Mouse (Mus musculus) ES-E14 (cell line): ENCODE measurements around the gene Prdx6. TPM values are rescaled to one million over a fixed set of nuclear protein-coding genes. Genes with fewer than 3 reads are reported as not detected.
A peak's percentile ranks its signal among the peaks of the same experiment; 100 is the strongest.

Source experiments
- DNase-seq: peaks from one replicate; pipeline ENCODE4 v3.0.0-alpha.2; 2013; ENCODE audit warnings: low read depth, low spot score
- H3K27ac ChIP-seq: 2 replicates; pipeline ENCODE4 v1.5.1; 2012; ENCODE audit warnings: low read depth, mild to moderate bottlenecking, low read length, moderate library complexity, mixed read lengths; ENCODE audit not compliant: poor library complexity, insufficient read depth, severe bottlenecking
- H3K36me3 ChIP-seq: 2 replicates; pipeline ENCODE4 v1.6.1; 2012; ENCODE audit warnings: mild to moderate bottlenecking, low read length, moderate library complexity, mixed read lengths; ENCODE audit not compliant: control insufficient read depth, poor library complexity, insufficient read depth, severe bottlenecking
- H3K4me1 ChIP-seq, 2 experiments: fragments of 150-350 bp in 1 of 2; sonication (generic) in 1 of 2; 2 replicates each; pipeline ENCODE4 v1.6.1; 2012; ENCODE audit warnings: low read length in 2 of 2, mild to moderate bottlenecking in 1 of 2, mixed read lengths in 1 of 2; ENCODE audit not compliant: control insufficient read depth in 2 of 2, insufficient read depth in 2 of 2, poor library complexity in 1 of 2
- H3K4me3 ChIP-seq, 2 experiments: fragments of 150-350 bp in 1 of 2; sonication (generic) in 1 of 2; 2 replicates each; pipeline ENCODE4 v1.5.1; 2012; ENCODE audit warnings: low read length in 2 of 2, low read depth in 1 of 2, mild to moderate bottlenecking in 1 of 2, mixed read lengths in 1 of 2; ENCODE audit not compliant: insufficient read depth in 1 of 2, poor library complexity in 1 of 2, severe bottlenecking in 1 of 2
- H3K9ac ChIP-seq: 2 replicates; pipeline ENCODE4 v1.6.1; 2012; ENCODE audit warnings: low read depth, mild to moderate bottlenecking, low read length, mixed read lengths; ENCODE audit not compliant: poor library complexity, insufficient read depth, severe bottlenecking
- H3K9me3 ChIP-seq: fragments of 150-350 bp; sonication (generic); 2 replicates; pipeline ENCODE4 v1.6.1; 2012; ENCODE audit warnings: low read depth, mild to moderate bottlenecking, low read length; ENCODE audit not compliant: control insufficient read depth, insufficient read depth
- CHD2 ChIP-seq: IDR thresholded peaks from 2 replicates; pipeline ENCODE4 v1.6.1; 2014; ENCODE audit warnings: mild to moderate bottlenecking, low read depth, low read length, inconsistent platforms
- HCFC1 ChIP-seq: IDR thresholded peaks from 2 replicates; pipeline ENCODE4 v1.6.1; 2012; ENCODE audit warnings: low read length, inconsistent platforms, borderline replicate concordance; ENCODE audit not compliant: insufficient read depth
- MAFK ChIP-seq: IDR thresholded peaks from 2 replicates; pipeline ENCODE4 v1.6.1; 2014; ENCODE audit warnings: mild to moderate bottlenecking, low read depth, low read length, inconsistent platforms; ENCODE audit not compliant: insufficient read depth
- ZC3H11A ChIP-seq: IDR thresholded peaks from 2 replicates; pipeline ENCODE4 v1.6.1; 2012; ENCODE audit warnings: low read depth, mild to moderate bottlenecking, inconsistent platforms, low read length, borderline replicate concordance
- ZNF384 ChIP-seq: IDR thresholded peaks from 2 replicates; pipeline ENCODE4 v1.6.1; 2012; ENCODE audit warnings: low read depth, low read length, inconsistent platforms
- in situ Hi-C, 2 experiments: fragments of 600-800 bp; cut with MboI; formaldehyde crosslinking; loops; one replicate each; pipeline ENCODE4 v1.15.1; 2025; ENCODE audit warnings: low sequenced_read_pairs in 2 of 2, inconsistent platforms in 1 of 2; ENCODE audit not compliant: unreplicated experiment in 2 of 2
- total RNA-seq: library from RNA; depleted of rRNA; stranded (reverse); fragments of 300-350 nt; gene quantifications from 2 replicates; pipeline ENCODE4 v1.2.3, GENCODE M21; 2012

Gene Prdx6
- total RNA-seq, 1 experiment, result 390 TPM

DNA sequence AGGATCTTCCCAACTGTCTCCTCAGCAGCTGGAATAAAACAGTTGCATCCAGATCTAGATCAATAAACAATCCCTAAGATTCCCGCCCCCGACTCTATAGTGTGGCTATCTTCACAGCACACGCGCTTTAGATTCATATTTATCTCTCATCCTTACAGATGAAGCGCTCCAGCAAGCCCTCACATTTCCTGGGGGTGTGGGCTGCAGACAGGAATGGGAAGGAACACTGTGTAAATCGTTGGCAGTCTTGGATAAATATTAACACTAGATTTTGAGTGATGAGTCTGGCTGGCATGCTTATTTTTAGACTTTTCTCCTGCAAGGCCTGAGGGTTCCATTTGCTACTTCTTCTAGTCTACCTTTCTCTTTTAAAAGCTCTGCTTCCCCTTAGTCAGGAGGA is 1.6 kb downstream of the Prdx6 start:
- H3K9me3 ChIP-seq, result no peaks in the 10 kb centered on the region
- DNase-seq, result no peak
- H3K36me3 ChIP-seq, result peaks cover 11% of the 10 kb centered on the region
- H3K4me3 ChIP-seq, result peak overlapping the region; percentile 69 to 74
- in situ Hi-C loops, result no loop called here
- H3K27ac ChIP-seq, result no peak overlapping the region
- peak overlapping the region; percentile 43; the same call in 1 of the 2 replicates for H3K9ac ChIP-seq
- no peak for TF ChIP-seq ZC3H11A
- TF ChIP-seq MAFK, result no peak
- TF ChIP-seq ZNF384, result no peak
- TF ChIP-seq HCFC1, result no peak
- peaks cover 0 to 23% of the 10 kb centered on the region in 2 experiments; a peak in 2 of 4 replicates for H3K4me1 ChIP-seq

- DNase-seq, result no peak
- in situ Hi-C loops, result no loop called here
- no peak overlapping the region; the same call in 1 of the 2 replicates for H3K27ac ChIP-seq
- H3K4me3 ChIP-seq, result peak overlapping the region; percentile 69 to 74
- H3K36me3 ChIP-seq, result peaks cover 18% of the 10 kb centered on the region
- peaks cover 0 to 22% of the 10 kb centered on the region in 2 experiments; a peak in 1 of 4 replicates for H3K4me1 ChIP-seq
- no peaks in the 10 kb centered on the region for H3K9me3 ChIP-seq
- H3K9ac ChIP-seq, result no peak overlapping the region; the same call in 1 of the 2 replicates
- TF ChIP-seq ZNF384 (no peak), MAFK (peak; percentile 92)
These were observed 2.3 kb downstream of the Prdx6 start for GRCm38 (mm10) chr1:161248685-161249084.

DNA sequence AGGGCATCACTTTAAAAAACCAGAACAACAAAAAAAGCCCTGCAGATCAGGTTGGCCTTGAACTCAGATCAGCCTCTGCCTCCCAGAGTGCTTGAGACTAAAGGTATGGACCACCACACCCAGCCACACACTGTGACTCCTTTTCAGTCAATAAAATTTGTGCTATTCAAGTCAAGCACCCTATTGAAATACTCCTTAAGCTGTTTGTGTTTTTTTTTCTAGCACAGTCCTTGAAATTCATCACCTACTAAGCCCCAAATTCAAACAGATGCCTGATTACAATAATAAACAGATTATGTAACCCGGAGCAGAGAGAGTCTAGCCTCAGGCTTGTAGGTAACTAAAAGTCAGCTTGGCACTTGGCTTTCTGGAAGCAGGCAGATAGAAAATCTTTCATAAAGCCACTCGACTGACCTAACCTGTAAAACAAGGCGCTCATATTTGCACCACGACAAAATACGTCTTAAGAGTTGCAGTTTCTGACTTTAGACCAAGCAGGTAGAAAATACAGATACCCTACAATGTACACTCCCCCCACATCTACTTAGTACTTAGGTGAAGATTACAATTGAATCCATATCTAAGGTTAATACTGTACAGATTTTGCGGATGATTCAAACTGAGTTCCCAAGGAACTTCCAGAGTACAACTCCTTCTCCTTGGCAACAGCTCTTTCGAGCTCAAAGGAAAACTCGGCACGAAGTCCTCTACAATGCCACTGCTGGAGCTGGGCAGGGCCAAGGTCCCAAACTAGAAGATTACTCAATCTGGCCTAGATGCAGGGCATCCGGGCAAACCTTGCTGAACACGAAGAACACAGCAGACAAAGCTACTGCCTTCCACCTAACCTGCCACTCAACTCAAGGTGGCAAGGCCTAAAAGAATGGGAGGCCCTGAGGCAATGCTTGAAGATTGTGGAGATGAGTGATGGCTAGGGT is 3.1 kb downstream of the Prdx6 start:
- H3K4me3 ChIP-seq, result peak overlapping the region in 1 of 2 experiments; percentile 69; a peak in 2 of 4 replicates

DNA sequence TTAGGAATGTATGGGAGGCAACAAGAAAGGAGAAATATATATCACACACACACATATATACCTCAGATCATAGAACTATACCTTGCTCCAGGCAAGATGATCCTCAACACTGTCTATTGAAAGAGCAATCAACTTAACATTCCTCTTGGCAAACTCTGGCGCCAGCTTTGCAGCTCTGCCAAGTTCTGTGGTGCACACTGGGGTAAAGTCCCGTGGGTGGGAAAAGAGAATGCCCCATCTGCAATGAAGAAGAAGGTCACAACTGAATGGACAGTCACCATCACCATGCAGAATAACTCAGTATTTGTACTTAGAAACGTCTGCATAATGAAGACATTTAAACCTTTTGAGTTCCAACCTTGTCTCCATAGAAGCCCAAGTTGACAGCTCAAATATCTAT is 3.8 kb downstream of the Prdx6 start:
- H3K9ac ChIP-seq, result no peak overlapping the region
- DNase-seq, result no peak
- no peaks in the 10 kb centered on the region for H3K9me3 ChIP-seq
- peaks cover 30% of the 10 kb centered on the region for H3K36me3 ChIP-seq
- no peak for TF ChIP-seq HCFC1
- no peak for TF ChIP-seq MAFK
- TF ChIP-seq ZNF384, result no peak
- TF ChIP-seq ZC3H11A, result no peak
- TF ChIP-seq CHD2, result no peak
- H3K27ac ChIP-seq, result no peak overlapping the region
- H3K4me3 ChIP-seq, result no peak overlapping the region
- peaks cover 0 to 17% of the 10 kb centered on the region in 2 experiments; a peak in 1 of 4 replicates for H3K4me1 ChIP-seq
- in situ Hi-C loops, result no loop called here

More for the DNA sequence above, 3.1 kb downstream of the Prdx6 start:
- Histone ChIP-seq H3K27ac (no peak overlapping the region; the same call in 1 of the 2 replicates), H3K9me3 (no peaks in the 10 kb centered on the region), H3K4me1 (peaks cover 0 to 19% of the 10 kb centered on the region in 2 experiments; a peak in 1 of 4 replicates), H3K9ac (peak overlapping the region; percentile 5; the same call in 1 of the 2 replicates), H3K36me3 (peaks cover 24% of the 10 kb centered on the region)
- DNase-seq, result peak; percentile 64
- TF ChIP-seq ZC3H11A (no peak), ZNF384 (peak; percentile 91), CHD2 (0 out of 2 replicates have a peak, but pooled peaks have one; percentile 10), MAFK (no peak), HCFC1 (no peak)
- in situ Hi-C loops, result no loop called here
